Mouse (Mus musculus) spleen, adult 2 months (tissue): ENCODE measurements around the gene Nav2.

Experiments used
- CTCF ChIP-seq: fragments of 200-500 bp; IDR thresholded peaks from 2 replicates; pipeline ENCODE4 v1.5.1; 2011; ENCODE audit warnings: mild to moderate bottlenecking, inconsistent platforms; ENCODE audit not compliant: insufficient read depth, insufficient read length, insufficient replicate concordance; ENCODE audit errors: extremely low read depth
- POLR2A ChIP-seq: fragments of 200-500 bp; IDR thresholded peaks from 2 replicates; pipeline ENCODE4 v1.6.1; 2011; ENCODE audit warnings: low read depth, low read length, inconsistent platforms

- TF ChIP-seq POLR2A (no peak), CTCF (no peak)
These were observed 502.4 kb downstream of the Nav2 start for GRCm38 (mm10) chr7:49410892-49411291.
